Mouse (Mus musculus): ENCODE measurements at regions not wholly inside any gene's neighbourhood (a gene's known extent, or its start where the extent isn't known, plus 50 kb on each side); places are given as distances from the start of the nearest gene placed in this dataset.

DNA sequence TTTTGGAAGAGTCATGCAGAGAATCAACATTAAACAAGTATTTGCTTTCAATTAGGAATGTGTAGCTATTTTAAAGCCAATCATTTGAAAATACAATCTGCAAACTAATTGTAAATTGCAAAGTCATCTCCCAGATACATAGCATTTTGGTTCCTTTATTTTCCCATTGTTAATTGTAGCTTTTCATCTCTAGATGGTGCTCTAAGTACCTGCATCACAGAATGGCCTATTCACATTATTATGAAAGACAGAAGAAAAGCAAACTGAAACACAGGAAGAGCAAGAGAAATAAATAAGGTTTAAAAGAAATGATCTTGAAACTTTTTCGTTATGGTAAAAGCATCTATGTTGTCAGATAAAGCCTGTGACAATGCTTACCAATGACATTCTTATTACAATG lies 2543.5 kb upstream of the Pcdh20 start:
- TF ChIP-seq CTCF (IDR thresholded peaks at IDR 0.05; ENCODE audit: low read depth), result peak; percentile 51
- TF ChIP-seq EP300 (optimal IDR thresholded peaks at IDR 0.05), result no peak

All from stomach, postnatal 0 days (tissue).